Mouse (Mus musculus): ENCODE data around the gene Gpr162.
"Not testable (repeated sequence)": the region's sequence is repeated elsewhere in the genome, so short reads cannot be mapped to it uniquely, and the experiment has no call there.

Gpr162 gene

DNA sequence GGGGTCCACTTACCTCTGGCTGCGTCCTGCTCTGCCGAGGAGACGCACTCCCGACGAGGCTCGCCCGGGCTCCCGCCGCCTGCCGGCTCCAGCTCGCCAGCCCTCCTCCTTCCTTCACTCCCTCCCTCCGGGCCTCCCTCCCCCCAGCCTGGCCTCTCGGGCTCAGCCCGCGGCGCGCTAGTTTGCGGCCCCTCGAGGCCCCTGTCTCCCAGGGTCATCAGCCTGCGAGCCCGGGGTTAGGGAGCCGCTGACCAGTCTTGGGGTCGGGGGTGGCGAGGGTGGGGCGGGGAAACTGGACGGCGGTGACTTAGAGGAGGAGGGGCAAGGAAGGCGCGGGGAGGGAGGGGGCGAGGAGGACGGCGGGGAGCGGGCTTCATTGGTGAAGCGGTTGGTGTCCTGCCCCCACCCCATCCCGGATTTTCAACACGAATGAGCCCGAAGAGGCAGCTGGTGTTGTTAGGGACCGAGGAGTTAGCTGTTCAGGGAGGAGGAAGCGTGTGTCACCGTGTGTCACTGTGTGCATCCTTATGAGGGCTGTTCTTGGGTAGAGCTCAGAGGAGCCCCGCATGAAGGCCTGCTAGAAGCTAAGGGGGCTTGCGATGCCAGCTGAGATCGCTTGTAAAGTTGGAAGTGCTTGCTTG lies at the start of gene Gpr162:
Gene Gpr162, minus strand, starts transcription at position 326 of the 641 bp plus-strand sequence.
- peak; percentile 79 for DNase-seq

DNA sequence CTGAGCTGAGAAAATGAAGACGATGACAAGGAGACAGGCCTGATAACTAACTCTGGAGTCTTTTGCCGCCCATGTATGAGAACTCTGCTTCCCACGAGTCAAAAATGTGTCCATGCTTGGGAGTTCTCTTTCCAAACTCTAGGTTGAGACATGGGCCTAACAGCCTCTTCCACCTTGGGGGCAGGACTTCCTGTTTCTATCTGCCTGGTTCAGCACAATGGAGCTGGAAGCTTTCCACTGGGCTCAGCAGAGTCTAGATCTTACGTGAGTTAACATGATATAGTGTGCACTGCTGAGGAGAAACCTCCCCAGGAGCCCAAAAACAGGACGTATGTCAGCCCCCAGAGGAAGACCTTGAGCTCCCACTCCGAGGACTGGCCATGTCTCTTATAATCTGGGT lies 49.4 kb upstream of the Gpr162 start:
- no peak for DNase-seq

DNA sequence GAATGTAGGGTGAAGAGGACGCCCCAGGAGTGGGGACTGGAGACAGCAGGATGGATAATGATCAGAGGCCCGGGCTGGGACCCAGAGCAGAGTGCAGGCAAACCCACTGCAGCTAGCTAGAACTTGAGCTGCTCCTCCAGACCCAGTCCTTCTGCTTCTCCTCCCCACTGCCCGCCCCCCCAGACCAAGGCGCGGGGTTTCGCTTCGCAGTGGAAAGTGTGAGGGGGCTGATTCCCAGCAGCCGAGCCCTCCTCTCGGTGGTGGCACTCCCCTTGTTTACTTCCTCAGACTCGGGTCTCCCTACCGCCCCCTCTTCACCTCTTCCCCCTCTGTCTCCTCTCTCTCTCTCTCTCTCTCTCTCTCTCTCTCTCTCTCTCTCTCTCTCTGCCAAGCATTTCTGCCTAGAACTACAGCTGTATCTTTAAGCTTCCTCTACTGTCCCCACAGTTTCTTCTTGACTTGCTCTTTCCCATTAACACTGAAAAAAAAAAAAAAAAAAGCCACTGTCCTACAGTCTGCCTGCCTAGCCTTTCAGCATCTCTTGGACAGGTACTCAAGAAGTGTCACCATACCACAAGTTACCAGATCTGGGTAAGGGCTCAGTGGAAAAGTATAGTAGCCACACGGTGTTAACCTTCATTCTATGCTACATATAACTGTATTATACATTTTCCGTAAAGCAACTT lies 47.9 kb upstream of the Gpr162 start, which contains the start of gene Lag3:
Gene Lag3, minus strand, starts transcription at position 173 of the 686 bp plus-strand sequence.
- no peak for DNase-seq

DNA sequence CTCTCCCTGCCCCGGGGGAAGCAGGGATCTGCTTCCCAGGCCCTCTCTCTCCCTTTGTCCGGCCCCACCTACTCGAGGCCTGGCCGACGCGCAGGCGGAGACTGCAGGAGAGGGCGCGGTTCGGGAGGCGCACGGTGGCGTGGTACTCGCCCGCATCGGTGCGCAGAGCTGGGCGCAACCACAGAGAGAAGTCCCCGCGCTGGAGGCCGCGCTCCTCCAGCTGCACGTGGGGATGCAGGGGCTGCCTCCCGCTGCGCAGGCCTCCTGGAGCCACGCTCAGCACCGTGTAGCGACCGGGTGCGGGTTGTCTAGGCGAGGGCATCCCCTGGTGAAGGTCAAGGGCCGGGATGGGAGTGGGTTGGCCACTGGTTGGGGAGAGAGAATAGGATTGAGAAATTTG lies 46.2 kb upstream of the Gpr162 start:
- no peak for DNase-seq

DNA sequence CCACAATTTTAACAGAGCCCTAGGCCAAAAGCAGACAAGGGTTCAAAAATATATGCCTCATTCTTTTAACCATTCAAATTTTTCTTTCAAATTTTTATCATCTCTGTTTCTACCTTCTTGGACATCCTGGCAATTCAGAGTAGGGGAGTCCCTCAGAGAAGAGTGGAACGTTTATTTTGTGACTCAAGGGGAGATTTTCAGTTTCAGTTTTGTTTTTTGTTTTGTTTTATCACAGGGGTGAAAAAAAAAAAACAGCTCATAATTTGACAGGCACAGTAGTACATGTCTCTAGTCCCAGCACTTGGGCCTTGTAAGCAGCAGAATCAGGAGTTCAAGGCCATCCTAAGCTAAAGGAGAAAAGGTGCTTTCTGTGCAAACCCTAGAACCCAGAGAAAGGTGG lies 44.0 kb upstream of the Gpr162 start:
- no peak for DNase-seq

DNA sequence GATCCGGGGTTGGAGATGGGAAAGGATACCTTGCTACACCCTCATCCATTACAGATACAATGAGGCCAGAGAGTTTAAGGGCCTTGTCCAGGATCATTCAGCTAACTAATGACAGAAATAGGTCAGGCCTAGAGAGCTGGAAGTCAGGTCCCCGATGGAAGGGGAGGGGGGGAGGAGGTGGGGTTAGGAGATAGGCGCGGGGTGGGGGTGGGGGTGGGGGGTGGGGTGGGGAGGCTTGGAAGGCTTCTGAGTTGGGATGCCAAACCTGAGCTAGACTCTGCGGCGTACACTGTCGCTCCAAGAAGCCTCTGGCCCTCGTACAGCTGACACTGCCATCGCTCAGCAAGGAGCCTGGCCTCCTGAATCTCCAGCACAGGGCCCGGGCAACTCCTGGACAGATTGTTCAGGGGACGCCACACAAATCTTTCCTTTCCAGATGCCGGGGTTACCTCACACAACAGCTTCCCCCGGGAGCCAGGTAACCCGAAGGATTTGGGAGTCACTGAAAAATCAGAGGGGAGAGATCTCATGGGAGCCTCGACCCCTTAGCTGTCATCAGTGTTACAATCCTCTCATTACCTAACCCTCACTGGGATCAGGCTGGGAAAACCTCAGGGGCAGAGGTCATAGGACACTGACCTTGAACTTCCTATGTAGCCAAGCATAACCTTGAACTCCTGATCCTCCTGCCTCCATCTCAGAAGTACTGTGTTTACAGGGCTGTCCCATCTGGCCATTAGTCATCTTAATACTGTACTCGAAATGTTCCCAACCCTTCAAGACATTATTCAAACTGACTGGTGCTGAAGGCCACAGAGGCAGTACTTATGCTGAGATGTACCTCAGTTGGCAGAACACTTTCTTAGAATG lies 41.4 kb upstream of the Gpr162 start:
- no peak for DNase-seq

DNA sequence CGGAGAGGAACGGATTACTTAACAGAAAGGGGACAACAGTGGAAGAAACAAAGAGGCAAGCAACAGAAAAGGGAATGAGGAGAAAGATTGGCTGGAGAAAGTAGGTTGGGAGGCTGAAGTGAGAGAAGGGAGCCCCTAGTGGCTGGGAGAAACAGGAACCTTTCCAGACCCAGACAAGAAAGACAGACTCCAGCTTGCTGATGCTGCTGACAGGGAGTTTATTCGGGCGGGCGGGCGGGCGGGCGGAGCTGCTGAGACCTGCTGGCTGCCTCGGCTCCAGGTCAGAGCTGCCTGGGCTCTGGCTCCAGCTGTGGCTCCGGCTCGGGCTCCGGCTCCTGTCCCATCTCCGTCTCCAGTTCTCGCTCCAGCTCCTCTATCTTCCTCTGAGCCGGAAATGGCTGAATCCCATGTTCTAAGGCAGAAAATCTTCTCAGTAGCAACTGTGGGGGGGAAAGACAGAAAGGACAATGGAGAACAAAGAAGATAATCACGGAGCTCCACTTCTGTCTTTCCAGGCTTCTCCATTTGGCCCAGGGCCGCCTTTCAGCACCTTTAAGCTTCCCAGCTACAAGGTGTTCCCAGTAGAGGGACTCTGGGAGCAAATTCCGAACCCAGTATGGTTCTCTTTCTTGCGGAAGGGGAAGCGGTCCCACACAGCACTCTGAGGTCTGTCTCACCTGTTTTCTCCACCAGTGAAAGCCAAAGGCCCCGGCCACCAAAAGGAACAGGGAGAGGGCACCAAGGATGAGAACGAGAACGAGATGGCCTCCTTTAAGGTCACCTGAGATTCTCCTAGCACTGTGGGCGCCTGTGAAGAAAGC lies 40.6 kb upstream of the Gpr162 start:
- DNase-seq, result peak; percentile 87

DNA sequence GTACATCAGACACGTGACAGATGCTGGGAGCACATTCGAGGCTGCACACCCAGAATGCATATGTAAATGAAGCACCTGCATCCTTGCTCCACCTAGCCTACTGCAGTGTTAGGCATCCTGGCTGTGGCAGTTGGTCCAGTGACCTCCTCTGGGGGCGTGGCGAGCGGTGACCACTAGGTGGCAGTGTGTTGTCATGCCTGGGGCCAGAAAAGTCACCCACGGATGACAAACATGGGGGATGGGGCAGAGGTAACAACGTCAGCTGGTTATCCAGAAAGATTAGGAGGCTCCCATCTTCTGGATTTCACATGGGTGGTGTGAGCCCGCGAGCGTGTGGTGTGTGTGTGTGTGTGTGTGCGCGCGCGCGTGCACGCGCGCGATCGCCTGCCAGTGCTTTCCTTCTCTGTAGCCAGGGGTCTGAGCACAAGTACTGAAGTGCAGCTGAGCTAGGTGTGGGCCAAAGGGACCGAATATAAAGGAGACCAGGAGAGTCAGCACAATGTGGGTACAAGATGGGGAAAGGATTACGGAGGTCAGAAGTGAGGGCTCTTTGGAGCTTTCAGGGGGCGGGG lies 39.9 kb upstream of the Gpr162 start:
- DNase-seq, result peak; percentile 90

DNA sequence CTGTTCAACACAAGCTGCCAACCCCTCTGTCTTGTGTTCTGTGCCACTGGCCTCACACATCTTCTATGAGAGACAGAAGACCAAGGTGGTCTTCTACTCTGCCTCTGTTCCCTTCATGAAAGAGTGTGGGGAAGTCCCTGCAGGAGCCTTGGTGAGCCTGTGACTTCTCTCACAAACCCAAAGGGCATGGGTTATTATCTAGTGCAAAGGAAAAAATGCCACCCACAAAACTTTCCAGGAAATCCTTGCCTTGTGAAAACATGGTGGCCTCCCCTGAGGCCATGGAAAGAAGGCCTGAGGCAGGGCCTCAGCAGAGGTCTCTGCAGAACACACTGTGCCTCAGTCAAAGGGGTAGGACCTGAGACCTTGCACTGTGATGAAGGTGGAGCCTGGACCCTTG lies 38.1 kb upstream of the Gpr162 start:
- no peak for DNase-seq

DNA sequence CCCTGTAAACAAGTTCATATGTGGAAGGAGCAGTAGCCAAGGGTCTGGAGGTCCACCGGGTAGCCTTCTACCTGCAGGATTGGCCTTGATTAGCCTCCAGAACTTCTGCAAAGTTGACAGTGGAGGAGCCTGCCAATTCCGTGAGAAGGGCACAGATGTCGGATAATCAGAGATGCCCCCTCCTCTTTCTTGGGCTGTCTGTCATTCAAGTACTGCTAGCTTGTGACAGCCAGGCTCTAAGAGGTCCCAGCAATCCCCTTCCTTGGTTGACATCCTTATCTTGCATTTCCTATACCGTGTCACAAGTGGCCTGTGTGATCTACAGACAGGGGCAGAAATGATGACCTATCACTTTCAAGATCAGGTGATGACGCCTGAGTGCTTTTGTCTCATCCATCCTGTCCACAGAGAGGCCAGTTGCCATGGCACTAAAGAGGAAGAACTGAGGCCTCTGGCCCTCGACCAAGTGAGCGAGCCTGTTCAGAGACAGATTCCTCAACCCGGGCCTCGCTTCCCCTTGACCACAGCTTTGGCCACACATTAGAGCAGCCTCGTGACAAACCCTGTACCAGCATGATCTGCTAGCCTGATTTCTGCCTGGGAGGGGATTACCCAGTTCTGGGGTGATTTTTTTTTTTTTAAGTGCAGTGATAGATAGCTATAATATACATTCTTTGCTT lies 37.2 kb upstream of the Gpr162 start:
- DNase-seq, result peak; percentile 30

DNA sequence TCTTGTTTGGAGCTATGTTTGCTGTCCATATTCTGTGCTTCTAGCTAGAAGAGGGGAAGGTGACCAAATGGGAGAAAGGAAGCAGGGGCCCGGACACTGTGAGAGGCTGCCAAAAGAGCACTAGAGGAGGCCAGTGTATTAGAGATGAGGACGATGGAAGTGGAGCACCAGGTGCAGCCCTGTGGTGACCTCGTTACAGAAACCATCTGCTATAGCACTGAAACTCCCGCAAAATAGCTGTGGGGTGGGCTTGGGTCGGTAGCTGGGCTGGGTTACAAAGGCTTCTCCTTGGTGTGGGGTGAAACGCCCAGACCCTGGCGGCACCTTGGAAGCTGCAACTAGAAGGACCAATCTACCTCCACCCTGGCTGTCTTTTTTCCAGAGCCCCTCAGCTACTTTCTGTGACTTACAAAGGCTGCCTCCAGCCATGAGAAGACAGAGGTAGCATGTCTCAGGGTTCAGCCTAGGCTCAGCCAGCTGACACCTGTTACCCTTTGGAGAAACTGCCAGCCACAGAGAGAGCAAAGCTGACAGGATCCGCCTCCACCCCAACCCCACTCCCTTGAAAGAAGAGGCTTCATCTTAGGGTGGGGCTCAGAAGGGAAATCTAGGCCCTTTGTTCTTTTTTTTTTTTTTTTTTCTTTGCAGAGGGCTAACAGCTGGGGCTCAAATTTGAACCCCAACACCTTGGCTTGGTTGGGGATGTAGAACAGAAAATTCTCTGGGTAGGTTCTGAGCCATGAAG lies 36.4 kb upstream of the Gpr162 start:
- DNase-seq, result no peak

DNA sequence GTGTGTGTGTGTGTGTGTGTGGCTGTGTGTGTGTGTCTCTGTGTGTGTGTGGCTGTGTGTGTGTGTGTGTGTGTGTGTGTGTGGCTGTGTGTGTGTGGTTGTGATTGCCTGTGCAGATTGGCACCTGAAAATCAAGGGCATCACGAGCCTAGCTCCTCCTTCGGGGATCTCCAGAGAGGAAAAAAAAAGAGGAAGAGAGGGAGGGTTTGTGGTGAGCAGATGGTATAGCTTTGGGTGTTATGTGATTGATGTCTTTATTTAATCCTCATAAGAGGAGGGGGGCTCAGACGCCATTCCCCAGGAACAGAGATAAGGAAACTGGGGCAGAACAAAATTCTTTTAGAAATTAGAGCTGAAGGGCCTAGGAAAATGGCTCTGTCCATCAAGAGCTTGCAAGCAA lies 34.6 kb upstream of the Gpr162 start:
- no peak for DNase-seq

DNA sequence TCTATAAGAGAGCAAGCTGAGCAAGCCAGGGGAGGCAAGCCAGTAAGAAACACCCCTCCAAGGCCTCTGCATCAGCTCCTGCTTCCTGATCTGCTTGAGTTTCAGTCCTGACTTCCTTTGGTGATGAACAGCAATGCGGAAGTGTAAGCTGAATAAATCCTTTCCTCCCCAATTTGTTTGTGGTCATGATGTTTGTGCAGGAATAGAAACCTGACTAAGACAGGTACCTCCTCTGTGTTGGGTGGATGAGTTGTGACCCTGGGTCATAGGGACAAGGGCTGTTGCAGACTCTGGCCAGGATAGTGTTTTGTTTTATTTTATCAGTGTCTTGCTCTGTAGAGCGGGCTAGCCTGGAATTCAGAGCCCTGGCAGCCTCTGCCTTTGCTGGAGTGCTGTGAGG lies 30.3 kb upstream of the Gpr162 start:
- not testable (repeated sequence) for DNase-seq

DNA sequence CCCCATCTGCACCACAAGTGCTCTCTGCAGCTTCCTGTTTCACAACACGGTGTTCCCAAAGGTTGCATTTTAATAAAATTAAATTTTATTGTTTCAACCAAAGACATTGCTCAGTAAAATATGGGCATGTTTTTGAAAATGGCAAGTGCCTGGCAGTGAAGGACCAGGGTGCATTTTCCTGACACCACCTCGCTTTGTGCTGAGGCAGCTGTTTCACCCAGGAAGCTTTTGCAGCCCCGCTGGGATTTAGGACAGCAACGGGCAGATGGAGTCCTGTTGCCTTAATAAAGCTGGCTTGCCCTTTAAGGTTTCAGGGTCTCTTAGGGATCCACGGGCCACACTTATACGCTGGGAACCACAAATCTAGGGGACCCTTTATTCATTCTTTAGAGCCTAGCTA lies 27.2 kb upstream of the Gpr162 start:
- no peak for DNase-seq

DNA sequence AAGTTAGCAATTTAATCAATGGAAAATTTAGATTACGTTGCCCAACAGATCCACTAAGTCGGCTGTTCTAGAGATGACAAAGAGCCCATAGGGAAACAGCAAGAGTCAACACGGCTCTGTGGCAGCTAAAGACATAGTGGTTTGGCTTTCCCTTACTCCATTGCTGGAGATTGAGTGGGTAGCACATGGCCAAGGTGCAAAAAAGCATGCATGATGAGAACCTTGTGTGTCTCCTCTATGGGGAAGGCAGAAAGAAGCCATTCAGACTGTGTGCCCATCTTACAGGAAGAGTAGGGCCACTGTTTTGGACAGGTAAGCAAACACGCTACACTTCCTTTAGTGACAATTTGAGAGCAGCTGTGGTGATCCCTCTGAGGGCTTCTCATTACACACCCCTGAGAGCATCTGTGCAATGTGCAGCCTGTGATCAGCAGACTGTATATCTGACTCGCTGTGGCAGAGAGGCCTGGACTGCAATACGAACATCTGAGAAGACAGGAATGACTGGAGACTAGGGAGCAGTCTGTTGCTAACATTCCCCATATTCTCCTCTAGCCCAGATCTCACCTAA lies 24.9 kb upstream of the Gpr162 start:
- DNase-seq, result no peak

DNA sequence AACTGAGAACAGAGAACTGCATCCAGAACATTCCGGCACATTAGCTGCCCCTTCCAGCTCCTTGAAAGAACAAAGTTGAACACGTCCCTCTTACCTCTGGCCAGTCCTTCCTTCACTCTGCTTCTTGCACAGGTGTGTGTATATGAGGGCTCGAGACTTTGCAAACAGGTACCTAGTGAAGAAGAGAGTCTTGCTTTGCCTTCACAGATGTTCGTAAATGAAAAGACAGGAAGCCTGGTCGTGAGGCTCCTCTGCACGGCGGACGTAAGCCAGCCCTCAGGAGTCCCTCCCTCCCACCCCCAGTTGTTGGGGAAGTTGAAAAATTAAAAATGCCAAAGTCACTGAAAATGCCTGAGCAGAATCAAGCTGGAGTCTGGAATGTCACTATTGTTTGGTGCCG lies 24.2 kb upstream of the Gpr162 start, which contains the start of gene Cd4:
Gene Cd4, minus strand, starts transcription at position 236 of the 400 bp plus-strand sequence.
- DNase-seq, result no peak

DNA sequence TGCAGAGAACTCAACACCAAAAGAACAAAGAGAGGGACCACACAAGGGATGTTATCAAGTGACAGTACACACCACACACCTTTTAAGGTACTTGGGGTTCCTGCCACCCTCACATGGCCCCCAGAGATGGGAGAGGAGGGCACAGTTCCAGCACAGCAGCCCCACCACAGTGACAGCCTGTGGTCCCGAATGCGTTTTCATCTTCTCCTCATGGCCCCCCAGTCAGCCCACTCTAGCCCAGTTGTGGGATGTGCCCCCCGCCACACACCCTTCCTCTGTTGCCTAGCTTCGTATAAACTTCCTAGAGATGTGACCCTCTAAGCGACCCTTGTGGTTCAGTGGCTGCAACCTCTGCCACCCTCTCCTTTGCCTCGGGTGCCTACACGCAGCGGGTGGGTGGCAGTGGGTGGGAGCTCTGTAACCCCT lies 22.2 kb upstream of the Gpr162 start:
- no peak for DNase-seq

DNA sequence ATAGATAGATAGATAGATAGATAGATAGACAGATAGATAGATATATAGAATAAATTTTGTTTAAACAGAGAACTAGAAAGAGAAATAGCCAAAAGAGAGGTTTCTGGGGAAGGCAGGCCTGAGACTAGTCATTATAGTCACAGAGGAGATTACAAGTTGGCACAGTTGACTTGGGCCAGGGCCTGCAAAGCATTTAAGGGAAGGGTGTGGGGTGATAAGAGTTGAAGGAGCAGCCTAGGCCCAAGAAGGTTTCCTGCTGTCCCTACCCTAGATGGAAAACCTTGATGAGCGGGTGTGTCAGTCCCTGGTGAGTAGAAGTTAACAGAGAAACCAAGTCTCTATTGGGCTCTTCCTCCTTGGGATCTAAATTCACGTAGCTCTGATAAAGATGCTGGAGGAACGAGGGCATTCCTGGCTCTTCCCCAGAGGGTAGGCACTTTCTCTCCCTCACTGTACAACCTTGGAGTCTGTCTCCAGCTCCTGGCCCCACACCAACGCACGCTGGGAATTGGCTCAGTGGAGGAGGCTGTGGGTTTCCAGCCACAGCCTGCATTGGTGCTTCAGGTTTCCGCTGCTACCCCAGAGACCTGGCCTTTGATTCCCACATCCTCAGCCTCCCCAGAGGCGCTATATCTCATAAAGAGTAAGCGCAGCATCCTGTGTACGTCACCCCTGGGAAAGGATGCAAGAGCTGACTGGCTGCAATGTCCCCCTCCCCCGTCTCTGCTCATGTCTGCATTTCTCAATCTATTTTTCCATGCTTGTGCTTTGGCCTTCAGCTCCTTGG lies 21.1 kb upstream of the Gpr162 start:
- DNase-seq, result no peak

DNA sequence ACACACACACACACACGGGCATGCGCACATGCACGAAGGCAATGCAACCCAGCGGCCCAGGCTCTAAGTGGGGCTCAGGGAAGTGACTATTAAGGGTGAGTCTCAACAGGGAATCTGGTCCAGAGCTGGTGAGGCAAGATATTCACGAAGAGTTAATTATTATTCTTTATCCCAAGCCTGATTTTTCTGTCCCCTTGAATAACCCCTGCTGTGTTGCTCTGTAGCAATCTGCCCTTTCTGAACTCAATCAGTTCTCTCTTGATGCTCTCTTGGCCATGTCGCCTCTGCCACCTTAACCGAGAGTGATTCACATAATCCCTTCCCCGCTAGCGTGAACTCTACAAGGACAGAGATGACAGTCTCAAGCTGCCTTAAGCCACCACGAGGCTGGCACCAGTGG lies 19.6 kb upstream of the Gpr162 start:
- DNase-seq, result no peak

DNA sequence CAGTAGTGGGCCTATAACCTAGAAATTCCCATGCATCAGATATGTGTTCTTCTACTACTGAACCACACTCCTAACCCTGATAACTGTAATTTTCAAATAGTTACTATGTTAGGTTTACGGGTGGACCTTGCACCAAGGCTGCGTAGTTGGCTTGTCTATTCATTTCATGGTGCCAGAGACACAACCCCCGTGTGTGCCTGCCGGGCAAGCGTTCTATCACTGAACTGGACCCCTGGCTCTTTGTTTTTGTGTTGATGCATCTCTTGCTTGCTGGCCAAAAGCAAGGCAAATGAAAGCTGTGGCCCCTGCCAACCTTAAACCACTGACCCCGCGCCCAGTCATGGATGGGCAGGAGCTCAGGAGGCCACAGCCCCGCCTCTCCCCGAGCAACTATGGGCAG lies 18.0 kb upstream of the Gpr162 start:
- DNase-seq, result no peak
